Mouse (Mus musculus): ENCODE measurements at regions not wholly inside any gene's neighbourhood (a gene's known extent, or its start where the extent isn't known, plus 50 kb on each side); places are given as distances from the start of the nearest gene placed in this dataset.

DNA sequence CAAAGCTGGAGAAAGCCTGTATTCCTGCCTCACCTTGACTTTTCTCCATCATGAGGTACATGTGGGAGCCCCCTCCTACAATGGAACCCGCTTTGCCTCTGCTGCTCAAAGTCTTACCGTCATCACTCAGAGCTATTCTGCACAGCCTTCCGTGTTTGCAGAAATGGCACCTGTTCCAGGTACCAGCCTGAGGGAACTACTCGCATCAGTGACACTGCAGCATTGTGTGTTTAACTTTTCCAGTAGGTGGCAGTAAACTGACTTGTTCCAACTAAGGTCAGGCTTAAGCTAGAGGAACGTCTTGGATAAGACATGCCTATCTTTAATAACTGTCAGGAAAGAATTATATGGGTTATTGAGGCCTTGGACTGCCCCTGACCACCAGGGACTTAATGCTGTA is 71.4 kb downstream of the Fam173b start:
- in situ Hi-C loops (cut with MboI; ENCODE audit: low pct_unique_long_range_greater_than_20kb) = no loop called here
- ChIA-PET CTCF (interaction anchor here (1.2 to 1.4 kb wide), 2 partner anchors 15 to 25 kb away, joined by 3 to 4 read pairs; no protein-coding TSS in a partner anchor), POLR2A (no interaction called here)
- peak; percentile 57 for TF ChIP-seq CTCF (IDR thresholded peaks at IDR 0.05)
- H3K27me3 ChIP-seq = no peaks in the 10 kb centered on the region
- no peak for DNase-seq (ENCODE audit: low read depth, low spot score)
- ATAC-seq = peak; percentile 44

DNA sequence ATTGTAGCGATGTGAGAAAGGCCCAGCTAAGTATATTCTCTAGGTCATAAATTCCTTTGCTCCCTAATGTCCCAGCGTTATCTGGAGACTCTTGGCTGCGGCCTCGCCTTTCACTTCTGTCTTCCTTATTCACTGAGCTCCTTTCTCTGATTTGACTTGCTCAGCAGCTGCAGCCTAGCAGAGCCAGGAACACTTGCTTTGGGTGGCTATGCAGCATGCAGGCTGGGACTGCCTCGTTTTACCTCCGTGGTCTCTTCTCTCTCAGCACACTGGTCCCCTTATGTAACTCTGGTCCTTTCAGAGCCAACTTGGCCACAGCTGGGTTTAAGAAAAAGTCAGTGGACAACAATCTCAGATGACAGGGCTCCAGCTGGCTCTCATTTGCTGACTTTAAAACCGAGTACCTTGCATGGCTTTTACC is 75.1 kb downstream of the Fam173b start:
- DNase-seq (ENCODE audit: low read depth, low spot score) (no peak), ATAC-seq (no peak)
- in situ Hi-C loops (cut with MboI; ENCODE audit: low pct_unique_long_range_greater_than_20kb) = no loop called here
- H3K27me3 ChIP-seq = peaks cover 4% of the 10 kb centered on the region
- ChIA-PET POLR2A (no interaction called here), CTCF (no interaction called here)
- no peak for TF ChIP-seq CTCF (IDR thresholded peaks at IDR 0.05)

DNA sequence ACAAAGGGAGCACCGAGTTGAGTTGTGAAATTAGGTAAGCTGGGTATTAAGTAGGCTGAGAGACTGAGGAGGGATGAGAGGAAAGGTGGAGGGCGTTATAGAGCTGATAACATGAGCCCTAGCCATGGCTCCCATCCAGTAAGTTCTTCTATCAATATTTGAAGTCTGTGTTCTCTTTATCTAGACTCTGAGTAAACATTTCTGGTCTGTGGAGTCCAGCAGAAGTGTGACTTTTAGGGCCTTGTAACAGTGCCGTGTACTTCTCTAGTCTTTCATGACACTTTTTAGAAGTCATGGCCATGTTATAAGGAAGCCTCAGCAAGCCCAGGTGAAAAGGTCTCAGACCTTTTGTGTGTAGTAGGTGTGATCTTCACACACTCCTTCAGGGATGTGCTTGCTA is 91.5 kb downstream of the Fam173b start:
- DNase-seq (ENCODE audit: low read depth, low spot score) (no peak), ATAC-seq (no peak)
- TF ChIP-seq CTCF (IDR thresholded peaks at IDR 0.05) = no peak
- peaks cover 18% of the 10 kb centered on the region for H3K27me3 ChIP-seq
- in situ Hi-C loops (cut with MboI; ENCODE audit: low pct_unique_long_range_greater_than_20kb) = no loop called here
- POLR2A ChIA-PET = no interaction called here
- CTCF ChIA-PET = interaction anchor here (0.9 kb wide), 1 partner anchor 12 kb away, joined by 3 read pairs; no protein-coding TSS in a partner anchor

DNA sequence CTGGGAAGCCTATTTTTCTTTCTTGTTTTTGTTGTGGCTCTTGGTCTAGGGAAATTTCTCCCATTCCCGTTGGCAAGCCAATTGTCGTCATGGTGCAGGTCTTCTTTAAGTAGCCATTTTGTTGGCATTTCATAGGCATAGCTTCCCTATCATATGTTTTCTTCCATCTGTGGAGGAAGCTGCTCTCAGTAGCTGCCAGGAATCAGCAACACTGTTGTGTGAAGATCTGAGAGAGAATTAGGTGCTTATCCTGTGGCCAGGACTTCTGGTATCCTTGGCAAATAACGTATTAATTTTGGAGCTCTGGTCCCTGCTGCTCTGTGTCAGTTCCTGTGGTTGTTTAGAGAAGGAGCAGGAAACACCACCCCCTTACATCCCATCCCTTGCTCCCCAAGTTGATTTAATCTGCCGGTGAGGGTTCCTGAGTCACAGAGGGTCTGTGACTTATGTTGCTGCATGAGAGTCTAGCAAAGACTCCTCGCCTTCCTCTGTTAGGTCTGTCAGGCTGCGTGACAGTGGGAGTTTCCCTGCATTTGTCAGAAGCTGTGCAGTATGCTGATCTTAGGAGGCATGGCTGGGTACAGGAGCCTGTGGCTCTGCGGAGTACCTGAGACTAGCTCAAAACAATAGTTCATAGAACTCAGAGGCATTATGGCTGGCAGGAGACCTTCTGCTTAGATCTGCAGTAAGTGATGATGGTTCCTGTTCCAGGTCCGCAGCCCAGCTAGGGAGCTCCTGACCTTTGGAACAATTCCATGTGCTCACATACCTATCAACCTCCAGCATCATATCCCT is 93.4 kb downstream of the Fam173b start:
- DNase-seq (ENCODE audit: low read depth, low spot score) (no peak), ATAC-seq (no peak)
- no peak for TF ChIP-seq CTCF (IDR thresholded peaks at IDR 0.05)
- ChIA-PET POLR2A (no interaction called here), CTCF (no interaction called here)
- H3K27me3 ChIP-seq = peaks cover 18% of the 10 kb centered on the region
- in situ Hi-C loops (cut with MboI; ENCODE audit: low pct_unique_long_range_greater_than_20kb) = no loop called here

DNA sequence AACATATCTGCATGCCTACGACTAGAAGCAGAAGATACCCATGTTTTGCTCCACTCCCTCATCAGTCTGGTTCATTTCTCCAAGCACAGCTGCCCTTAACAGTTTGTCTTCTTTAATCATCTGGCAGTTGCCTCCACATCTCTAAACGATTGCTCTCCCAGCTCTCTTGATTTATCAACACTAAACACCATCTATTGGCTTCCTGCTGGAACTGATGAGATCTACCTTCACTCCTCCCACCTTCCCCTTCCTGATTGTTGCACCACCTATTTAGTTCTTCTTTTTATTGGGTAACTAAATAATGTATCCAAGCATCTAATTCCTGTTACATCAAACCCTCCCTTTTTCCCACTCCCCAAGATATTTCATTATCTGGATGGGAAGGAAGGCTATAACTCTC is 101.7 kb downstream of the Fam173b start:
- no peak for TF ChIP-seq CTCF (IDR thresholded peaks at IDR 0.05)
- no peak for ATAC-seq
- DNase-seq (ENCODE audit: low read depth, low spot score) = no peak
- ChIA-PET POLR2A (no interaction called here), CTCF (no interaction called here)
- in situ Hi-C loops (cut with MboI; ENCODE audit: low pct_unique_long_range_greater_than_20kb) = no loop called here
- no peaks in the 10 kb centered on the region for H3K27me3 ChIP-seq

GRCm38 (mm10) chr15:31707416-31707815 is 105.8 kb downstream of the Fam173b start:
- no peaks in the 10 kb centered on the region for H3K27me3 ChIP-seq
- ATAC-seq (no peak), DNase-seq (ENCODE audit: low read depth, low spot score) (no peak)
- ChIA-PET CTCF (no interaction called here), POLR2A (no interaction called here)
- in situ Hi-C loops (cut with MboI; ENCODE audit: low pct_unique_long_range_greater_than_20kb) = no loop called here
- no peak for TF ChIP-seq CTCF (IDR thresholded peaks at IDR 0.05)

GRCm38 (mm10) chr15:31721019-31721418 is 119.4 kb downstream of the Fam173b start:
- in situ Hi-C loops (cut with MboI; ENCODE audit: low pct_unique_long_range_greater_than_20kb) = no loop called here
- ChIA-PET CTCF (interaction anchor here (0.8 kb wide), 1 partner anchor 1755 kb away, joined by 3 read pairs; no protein-coding TSS in a partner anchor), POLR2A (no interaction called here)
- ATAC-seq = no peak
- TF ChIP-seq CTCF (IDR thresholded peaks at IDR 0.05) = no peak
- DNase-seq (ENCODE audit: low read depth, low spot score) = no peak
- H3K27me3 ChIP-seq = peaks cover 3% of the 10 kb centered on the region

DNA sequence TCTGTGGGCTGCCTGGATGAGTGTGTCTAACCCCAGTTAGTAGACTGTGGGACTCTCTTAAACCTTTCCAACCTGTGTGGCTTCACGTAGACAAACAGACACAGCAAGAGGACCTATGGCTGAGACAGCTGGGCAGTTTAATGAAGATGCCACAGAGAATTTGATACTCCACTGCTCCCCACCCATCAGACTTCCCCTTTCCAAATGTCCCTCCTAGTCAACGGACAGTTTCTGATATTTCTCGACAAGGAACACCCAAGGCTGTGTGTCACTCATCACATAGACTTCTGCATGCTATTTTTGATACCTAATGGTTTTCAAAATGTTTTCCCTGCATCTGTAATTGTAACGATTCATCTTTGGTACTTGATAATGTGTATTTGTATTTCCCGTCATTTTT is 120.8 kb downstream of the Fam173b start:
- no peak for ATAC-seq
- in situ Hi-C loops (cut with MboI; ENCODE audit: low pct_unique_long_range_greater_than_20kb) = no loop called here
- peaks cover under 1% of the 10 kb centered on the region for H3K27me3 ChIP-seq
- ChIA-PET CTCF (no interaction called here), POLR2A (no interaction called here)
- no peak for DNase-seq (ENCODE audit: low read depth, low spot score)
- no peak for TF ChIP-seq CTCF (IDR thresholded peaks at IDR 0.05)

- TF ChIP-seq CTCF (IDR thresholded peaks at IDR 0.05) = no peak
- ChIA-PET POLR2A (no interaction called here), CTCF (no interaction called here)
- DNase-seq (ENCODE audit: low read depth, low spot score) (no peak), ATAC-seq (no peak)
- no peaks in the 10 kb centered on the region for H3K27me3 ChIP-seq
- in situ Hi-C loops (cut with MboI; ENCODE audit: low pct_unique_long_range_greater_than_20kb) = no loop called here
Measured at GRCm38 (mm10) chr15:31724252-31724651, 122.6 kb downstream of the Fam173b start.

GRCm38 (mm10) chr15:31729133-31729532 is 127.5 kb downstream of the Fam173b start:
- no peak for ATAC-seq
- in situ Hi-C loops (cut with MboI; ENCODE audit: low pct_unique_long_range_greater_than_20kb) = no loop called here
- DNase-seq (ENCODE audit: low read depth, low spot score) = no peak
- POLR2A ChIA-PET = no interaction called here
- CTCF ChIA-PET = no interaction called here
- H3K27me3 ChIP-seq = peaks cover 10% of the 10 kb centered on the region
- TF ChIP-seq CTCF (IDR thresholded peaks at IDR 0.05) = no peak

GRCm38 (mm10) chr15:31741686-31742085 is 140.0 kb downstream of the Fam173b start:
- in situ Hi-C loops (cut with MboI; ENCODE audit: low pct_unique_long_range_greater_than_20kb) = no loop called here
- ChIA-PET POLR2A (no interaction called here), CTCF (no interaction called here)
- ATAC-seq = no peak
- H3K27me3 ChIP-seq = peaks cover 19% of the 10 kb centered on the region
- DNase-seq (ENCODE audit: low read depth, low spot score) = no peak
- no peak for TF ChIP-seq CTCF (IDR thresholded peaks at IDR 0.05)

DNA sequence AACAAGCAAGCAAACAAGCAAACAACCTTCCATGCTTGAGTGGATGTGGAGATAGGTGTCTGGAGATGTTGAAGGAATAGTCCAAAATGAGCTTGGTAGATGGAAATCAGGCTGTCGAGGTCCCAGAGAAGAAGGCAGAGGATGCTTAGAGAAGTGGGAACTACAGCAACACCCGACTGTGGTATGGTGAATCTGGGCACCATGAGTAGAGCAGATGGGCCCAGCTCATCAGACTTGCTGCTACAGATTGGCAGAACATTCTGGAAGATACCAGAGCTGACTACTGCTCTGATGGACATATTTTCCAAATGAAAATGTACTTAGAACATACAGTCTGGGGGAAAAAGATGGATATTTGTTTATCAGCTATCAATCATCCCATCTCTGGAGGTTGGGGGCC is 142.9 kb downstream of the Fam173b start:
- POLR2A ChIA-PET = no interaction called here
- ATAC-seq (no peak), DNase-seq (ENCODE audit: low read depth, low spot score) (no peak)
- peaks cover 19% of the 10 kb centered on the region for H3K27me3 ChIP-seq
- no peak for TF ChIP-seq CTCF (IDR thresholded peaks at IDR 0.05)
- in situ Hi-C loops (cut with MboI; ENCODE audit: low pct_unique_long_range_greater_than_20kb) = no loop called here
- CTCF ChIA-PET = no interaction called here
